Mouse (Mus musculus): ENCODE measurements around the gene Dtx3. TPM values are rescaled to one million over a fixed set of nuclear protein-coding genes. Genes with fewer than 3 reads are reported as not detected.

Dtx3 gene
- total RNA-seq, 2 experiments from 2014 or later, result 227 to 255 TPM

DNA sequence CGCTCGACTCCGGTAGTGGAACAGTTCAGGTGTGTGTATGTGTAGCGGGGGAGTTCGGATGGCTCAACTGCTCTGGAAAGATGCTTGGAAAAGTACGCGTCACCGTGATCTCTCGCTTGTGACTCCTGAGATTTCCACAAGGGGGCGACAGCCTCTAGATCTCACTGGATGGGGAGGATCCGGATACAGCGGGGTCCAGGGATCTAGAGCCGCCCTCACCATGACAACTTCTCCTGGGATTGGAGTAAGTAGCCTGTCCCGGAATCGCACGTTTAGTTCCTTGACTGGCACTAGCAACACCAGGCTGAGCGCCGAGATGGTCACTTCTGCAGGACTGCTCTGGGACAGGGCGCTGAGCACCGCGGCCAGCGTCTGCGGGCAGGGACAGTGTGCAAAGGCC lies 17.8 kb downstream of the Dtx3 start:
- Histone ChIP-seq H3K27ac (peak overlapping the region; percentile 89), H3K4me3 (peak overlapping the region; percentile 62)
- DNase-seq (ENCODE audit: low spot score in 2 of 2), result peak; percentile 77 to 84
- peak; percentile 94 for TF ChIP-seq CTCF (conservative IDR thresholded peaks at IDR 0.05)

DNA sequence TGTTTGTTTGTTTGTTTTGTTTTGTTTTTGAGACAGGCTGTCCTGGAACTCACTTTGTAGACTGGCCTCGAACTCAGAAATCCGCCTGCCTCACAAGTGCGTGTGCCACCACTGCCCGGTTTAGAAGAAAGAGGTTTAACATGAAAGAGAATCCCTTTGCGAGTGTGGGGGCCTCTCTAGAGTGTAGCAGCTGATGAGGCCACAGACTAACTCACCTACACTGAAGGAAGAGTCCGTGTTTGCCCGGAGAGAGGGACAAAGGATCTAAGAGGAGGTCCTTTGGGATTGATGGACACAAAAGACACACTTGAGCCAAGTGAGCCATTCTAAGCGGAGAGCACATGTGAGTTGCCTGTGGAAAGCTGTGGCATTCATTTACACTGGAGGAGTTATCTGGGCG lies 18.3 kb downstream of the Dtx3 start:
- Histone ChIP-seq H3K4me3 (no peak overlapping the region), H3K27ac (peak overlapping the region; percentile 23; the same call in 1 of the 2 replicates)
- DNase-seq (ENCODE audit: low spot score in 2 of 2), result no peak
- TF ChIP-seq CTCF (conservative IDR thresholded peaks at IDR 0.05), result no peak

DNA sequence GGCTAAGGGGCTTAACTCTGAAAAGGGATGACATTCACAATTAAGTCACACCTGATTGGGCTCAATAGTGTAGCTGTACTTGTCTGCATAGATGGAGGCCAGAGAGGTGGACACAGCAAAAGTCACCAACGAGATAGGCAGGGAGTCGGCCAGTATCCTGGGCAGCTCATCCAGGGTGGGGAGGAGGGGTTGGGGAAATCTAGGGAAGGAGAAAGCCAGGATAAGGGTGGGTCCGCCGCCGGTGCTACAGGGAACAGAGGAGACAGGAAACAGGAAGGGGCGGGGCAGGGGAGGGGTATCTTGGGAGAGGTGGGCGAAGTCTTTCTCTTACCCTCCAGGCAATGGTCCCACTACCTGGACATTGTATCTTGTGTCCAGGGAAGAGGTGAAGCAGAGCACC lies 18.8 kb downstream of the Dtx3 start:
- DNase-seq (ENCODE audit: low spot score in 2 of 2), result no peak
- no peak for TF ChIP-seq CTCF (conservative IDR thresholded peaks at IDR 0.05)
- Histone ChIP-seq H3K4me3 (no peak overlapping the region), H3K27ac (no peak overlapping the region)

DNA sequence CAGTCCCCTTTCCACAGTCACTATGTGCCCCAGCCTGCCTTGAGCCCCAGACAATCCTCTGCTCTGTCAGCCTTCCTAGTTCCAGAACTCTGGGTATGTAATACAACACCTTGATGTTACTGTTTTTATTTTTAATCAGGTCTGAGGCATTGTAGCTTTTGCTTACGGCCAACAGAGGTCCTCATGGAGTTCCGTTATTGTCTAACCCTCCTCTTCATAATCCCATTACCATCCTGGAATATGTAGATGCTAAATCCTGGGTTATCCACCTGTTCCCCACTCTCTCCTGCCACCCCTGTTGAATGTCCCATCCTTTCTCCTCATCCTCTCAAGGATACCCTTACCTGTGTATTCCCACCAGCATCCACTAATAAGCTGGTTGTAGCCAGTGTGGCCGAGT lies 19.3 kb downstream of the Dtx3 start:
- TF ChIP-seq CTCF (conservative IDR thresholded peaks at IDR 0.05), result peak; percentile 64
- Histone ChIP-seq H3K4me3 (no peak overlapping the region), H3K27ac (no peak overlapping the region)
- DNase-seq (ENCODE audit: low spot score in 2 of 2), result no peak

DNA sequence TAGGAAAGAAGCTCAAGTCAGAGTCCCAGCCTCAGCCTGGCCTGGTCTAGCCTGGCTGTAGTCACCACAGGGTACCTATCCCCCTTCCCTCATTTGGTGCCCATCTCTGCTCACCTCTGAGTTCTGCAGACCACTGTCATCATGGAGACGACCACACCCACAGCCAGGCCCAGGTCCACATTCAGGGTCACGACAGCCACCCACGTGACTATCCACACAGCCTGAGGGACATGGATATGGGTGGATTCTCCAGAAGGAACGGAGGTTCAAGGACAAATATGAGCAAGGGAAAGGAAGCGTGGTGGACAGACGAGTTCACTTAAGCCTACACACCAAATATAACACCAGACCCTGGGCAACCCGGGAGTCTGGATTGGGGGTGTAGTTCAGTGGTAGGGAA lies 21.4 kb downstream of the Dtx3 start:
- TF ChIP-seq CTCF (conservative IDR thresholded peaks at IDR 0.05), result no peak
- no peak for DNase-seq (ENCODE audit: low spot score in 2 of 2)
- H3K4me3 ChIP-seq, result no peak overlapping the region
- no peak overlapping the region for H3K27ac ChIP-seq

DNA sequence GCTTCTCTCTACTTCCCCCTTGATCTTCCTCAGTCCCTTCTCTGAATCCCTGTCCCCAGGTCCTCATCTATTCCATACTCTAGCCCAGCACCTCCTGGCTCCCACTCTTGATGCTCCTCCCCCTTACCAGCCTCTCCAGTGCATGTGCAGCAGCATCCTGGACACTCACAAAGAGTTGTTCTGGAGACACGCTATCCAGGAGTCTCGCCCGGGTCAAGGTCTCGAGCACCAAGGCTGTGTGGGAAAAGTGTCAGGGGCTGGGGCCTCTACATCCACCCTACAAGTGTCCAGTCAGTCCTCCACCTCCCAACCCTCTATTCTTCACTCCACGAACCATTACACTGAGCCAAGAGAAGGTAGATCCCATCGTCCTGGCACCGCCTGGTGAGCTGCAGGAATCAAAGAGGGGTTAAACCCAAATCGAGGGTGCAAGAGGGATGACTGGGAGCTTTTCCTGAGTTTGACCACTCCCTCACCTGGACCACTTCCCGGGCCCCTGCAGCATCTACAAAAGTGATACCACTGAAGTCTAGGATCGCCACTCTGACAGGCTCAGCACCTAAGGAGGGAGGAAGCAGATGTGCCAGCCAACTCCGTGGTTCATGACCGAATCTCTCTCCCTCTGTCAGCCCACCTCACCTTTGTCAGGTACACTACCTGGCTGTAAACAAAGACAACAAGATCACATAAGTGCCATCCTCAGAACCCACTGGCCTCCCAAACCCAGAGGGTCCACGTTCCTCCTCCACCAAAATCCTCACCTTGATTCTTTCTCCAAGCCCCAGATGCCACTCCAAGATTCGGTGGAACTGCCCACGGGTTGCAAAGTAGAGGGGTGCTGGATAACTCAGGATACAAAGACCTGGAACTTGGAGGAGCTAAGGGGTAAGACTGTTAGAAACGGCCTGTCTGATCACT lies 22.1 kb downstream of the Dtx3 start:
- no peak for DNase-seq (ENCODE audit: low spot score in 2 of 2)
- no peak for TF ChIP-seq CTCF (conservative IDR thresholded peaks at IDR 0.05)
- Histone ChIP-seq H3K27ac (no peak overlapping the region), H3K4me3 (no peak overlapping the region)

DNA sequence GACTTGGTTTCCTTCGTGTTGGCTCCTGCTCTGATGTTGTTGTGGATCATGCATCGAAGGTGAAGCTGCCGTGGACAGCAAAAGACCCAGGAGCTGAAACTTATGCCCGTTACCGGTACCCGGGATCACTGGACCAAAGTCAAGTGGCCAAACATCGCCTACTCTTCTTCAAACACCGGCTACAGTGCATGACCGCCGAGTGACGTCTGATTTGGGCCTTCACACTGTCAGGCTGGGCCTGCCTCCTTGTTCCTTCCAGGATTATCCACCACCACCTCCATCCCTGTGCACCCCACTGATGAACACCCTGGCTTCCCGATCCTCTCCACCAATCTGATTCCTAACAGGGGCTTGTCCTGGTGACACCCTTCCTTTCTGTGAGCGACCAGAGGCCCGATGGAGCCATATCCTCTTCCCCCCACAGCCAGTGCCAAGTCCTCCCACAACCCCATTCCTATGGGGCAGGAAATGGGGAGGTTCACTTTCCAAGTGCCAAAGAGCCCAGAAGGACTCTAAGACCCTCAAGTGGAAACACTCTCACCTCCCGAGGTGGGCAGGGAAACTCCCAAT lies 23.8 kb downstream of the Dtx3 start:
- no peak for TF ChIP-seq CTCF (conservative IDR thresholded peaks at IDR 0.05)
- no peak for DNase-seq (ENCODE audit: low spot score in 2 of 2)
- H3K27ac ChIP-seq, result no peak overlapping the region
- H3K4me3 ChIP-seq, result no peak overlapping the region

DNA sequence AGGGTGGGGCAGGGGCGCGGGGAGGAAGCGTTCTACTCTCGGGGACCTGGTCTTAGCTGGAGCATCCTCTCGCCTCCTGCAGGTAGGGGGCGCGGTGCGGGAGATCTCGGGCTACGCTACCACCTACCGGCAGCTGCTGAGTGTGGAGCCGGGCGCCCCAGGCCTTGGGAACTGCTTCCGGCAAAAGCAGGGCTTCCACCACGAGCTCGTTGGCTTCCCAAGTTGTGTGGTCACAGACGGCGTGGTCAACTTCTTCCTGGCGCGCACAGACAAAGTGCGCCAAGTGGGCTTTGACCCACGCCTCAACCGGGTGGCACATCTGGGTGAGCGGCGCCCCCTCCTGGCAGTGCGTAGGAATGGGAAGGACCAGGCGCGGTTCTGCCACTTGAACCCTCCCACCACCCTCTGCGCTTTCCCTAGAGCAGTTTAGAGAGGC lies 24.7 kb downstream of the Dtx3 start:
- Histone ChIP-seq H3K4me3 (peak overlapping the region; percentile 43), H3K27ac (no peak overlapping the region)
- DNase-seq (ENCODE audit: low spot score in 2 of 2), result peak in 1 of 2 experiments; percentile 70
- peak; percentile 86 for TF ChIP-seq CTCF (conservative IDR thresholded peaks at IDR 0.05)

DNA sequence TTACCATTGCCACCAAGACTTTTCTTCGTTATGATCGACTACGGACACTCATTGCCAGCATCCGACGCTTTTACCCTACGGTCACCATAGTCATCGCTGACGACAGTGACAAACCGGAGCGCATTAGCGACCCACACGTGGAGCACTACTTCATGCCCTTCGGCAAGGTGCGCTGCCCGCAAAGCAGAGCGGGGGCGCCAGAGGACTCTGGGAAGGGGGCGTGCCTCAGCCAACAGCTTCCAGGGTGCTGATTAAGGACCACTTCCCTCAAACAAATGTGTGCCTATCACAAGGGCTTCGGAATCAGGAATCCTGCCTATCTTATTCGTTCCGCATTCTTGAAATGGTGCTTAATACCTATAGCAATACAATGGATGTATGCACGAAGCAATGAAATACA lies 25.5 kb downstream of the Dtx3 start:
- Histone ChIP-seq H3K4me3 (no peak overlapping the region), H3K27ac (no peak overlapping the region)
- peak; percentile 56 for TF ChIP-seq CTCF (conservative IDR thresholded peaks at IDR 0.05)
- DNase-seq (ENCODE audit: low spot score in 2 of 2), result no peak

DNA sequence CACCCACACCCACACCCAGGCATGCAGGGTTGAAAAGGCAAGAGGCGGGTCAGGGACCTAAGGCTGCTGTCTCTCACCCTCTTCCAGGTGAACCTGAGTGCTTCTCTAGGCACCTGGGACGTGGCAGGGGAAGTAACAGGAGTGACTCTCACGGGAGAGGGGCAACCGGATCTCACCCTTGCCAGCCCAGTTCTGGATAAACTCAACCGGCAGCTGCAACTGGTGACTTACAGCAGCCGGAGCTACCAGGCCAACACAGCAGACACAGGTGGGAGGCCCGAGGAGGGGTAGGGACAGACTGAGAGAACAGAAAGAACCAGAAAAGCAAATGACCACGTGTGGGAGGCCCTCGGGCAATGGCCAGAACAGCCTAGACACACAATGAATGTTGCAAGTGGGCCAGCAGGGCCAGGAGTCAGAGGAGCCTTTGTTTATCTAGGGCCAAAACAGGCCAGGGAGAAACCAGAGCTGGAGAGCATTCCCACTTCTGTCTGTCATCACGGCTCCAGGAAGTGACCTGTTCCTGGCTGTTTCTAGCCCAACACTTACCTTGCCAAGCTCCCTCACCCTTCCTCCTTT lies 27.8 kb downstream of the Dtx3 start:
- TF ChIP-seq CTCF (conservative IDR thresholded peaks at IDR 0.05), result no peak
- H3K4me3 ChIP-seq, result no peak overlapping the region; the same call in 1 of the 2 replicates
- peak overlapping the region; percentile 23; the same call in 1 of the 2 replicates for H3K27ac ChIP-seq
- no peak for DNase-seq (ENCODE audit: low spot score in 2 of 2)

DNA sequence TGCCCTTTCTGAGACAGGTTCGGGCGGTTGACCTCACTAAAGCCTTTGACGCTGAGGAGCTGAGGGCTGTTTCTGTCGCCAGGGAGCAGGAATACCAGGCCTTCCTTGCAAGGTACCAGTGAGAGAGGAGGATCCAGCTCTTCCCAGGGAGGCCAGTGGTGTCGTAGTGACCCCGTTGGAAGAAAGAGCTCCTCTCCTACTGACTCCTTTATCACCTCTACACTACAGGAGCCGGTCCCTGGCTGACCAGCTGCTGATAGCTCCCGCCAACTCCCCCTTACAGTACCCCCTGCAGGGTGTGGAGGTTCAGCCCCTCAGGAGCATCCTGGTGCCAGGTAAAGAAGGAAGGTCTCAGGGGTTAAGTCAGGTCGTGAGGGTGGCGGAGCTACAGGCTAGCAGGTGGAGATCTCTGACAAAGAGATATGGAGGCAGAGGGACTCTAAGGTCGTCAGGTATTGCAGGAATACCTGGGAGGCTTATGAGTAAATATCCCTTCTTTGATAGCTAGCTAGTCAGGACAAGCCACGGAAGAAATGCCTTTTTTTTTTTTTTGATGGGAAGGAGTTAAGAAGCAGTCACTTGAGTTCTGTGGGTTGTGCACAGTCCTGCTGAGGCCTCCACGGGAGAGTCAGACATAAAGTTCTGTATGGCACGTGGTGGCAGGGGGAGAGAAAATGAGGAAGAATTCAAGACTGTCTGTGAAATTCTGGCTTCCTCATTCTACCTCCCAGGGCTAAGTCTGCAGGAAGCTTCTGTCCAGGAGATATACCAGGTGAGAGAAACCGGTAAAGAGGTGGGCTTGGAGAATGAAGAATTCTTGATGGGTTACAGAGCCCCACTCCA lies 28.5 kb downstream of the Dtx3 start:
- no peak for TF ChIP-seq CTCF (conservative IDR thresholded peaks at IDR 0.05)
- Histone ChIP-seq H3K27ac (peak overlapping the region; percentile 99), H3K4me3 (peak overlapping the region; percentile 88)
- DNase-seq (ENCODE audit: low spot score in 2 of 2), result no peak

DNA sequence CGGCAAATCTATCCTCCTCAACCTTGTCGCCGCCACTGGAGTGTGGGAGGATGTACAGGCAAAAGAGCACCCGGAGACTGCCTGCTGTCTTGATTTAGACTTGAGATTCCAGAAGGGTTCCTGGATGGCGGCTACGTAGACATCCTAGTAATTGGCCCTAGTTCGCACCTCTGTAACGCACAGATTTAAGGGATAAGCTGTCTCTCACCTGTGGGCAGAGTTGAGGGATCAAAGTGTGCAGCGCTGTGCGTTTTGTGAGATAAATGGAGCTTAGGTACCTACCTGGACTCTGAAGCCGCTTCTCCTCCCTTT lies 29.2 kb downstream of the Dtx3 start:
- H3K4me3 ChIP-seq, result peak overlapping the region; percentile 88
- no peak for DNase-seq (ENCODE audit: low spot score in 2 of 2)
- peak overlapping the region; percentile 99 for H3K27ac ChIP-seq
- no peak for TF ChIP-seq CTCF (conservative IDR thresholded peaks at IDR 0.05)

Data from layer of hippocampus, adult 2 months (tissue).